Mouse (Mus musculus): ENCODE results near the gene Apbb2.

GRCm38 (mm10) chr5:66469685-66470084 is 148.9 kb downstream of the Apbb2 start:
- no peak for TF ChIP-seq CTCF (IDR thresholded peaks at IDR 0.05; ENCODE audit: borderline replicate concordance, insufficient read depth, low read length)
- TF ChIP-seq POLR2A (IDR thresholded peaks at IDR 0.05; ENCODE audit: low read depth, low read length): no peak

All from embryonic fibroblast, embryonic 13.5 days (primary cell).